In the genomic region with DNA sequence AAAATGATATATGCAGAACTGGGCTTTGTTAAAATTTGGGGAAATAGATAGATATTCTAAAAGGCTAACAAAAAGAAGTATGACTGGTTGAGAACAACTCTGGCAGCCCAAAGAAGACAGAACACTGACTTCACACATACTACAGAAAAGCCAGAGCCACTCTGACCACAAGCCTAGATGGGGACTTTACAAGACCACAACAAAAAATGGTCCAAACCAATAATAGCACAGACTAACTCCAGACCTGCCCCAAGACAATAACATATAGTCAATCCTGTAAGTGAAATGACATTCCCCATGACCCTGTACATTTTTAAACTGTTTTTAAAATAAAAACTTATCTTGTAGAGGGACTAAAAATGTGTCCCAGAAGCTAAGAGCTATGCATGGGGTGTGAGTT, we compare ENCODE assay signal across 35 mouse cellular contexts.
"Had no signal": no experiment of that assay in that cellular context is flagged by ENCODE, and none has a peak within 500 bp of the region (broad histone marks: within the 10 kb centered on the region; RNA-seq: fewer than 3 reads in every experiment).

No protein-coding gene starts in this region.

- H3K27me3 ChIP-seq: heart, embryonic 12.5 days; heart, embryonic 13.5 days; heart, embryonic 15.5 days; hindbrain, embryonic 12.5 days; hindbrain, embryonic 13.5 days; hindbrain, embryonic 15.5 days; intestine, embryonic 15.5 days; kidney, embryonic 15.5 days had no signal

- ATAC-seq: hindbrain, embryonic 16.5 days; hindbrain, postnatal 0 days; inflammation-experienced regulatory T-cells, adult 6 months; intestine, embryonic 15.5 days; intestine, embryonic 16.5 days; intestine, postnatal 0 days had no signal

- H3K4me3 ChIP-seq: heart, embryonic 10.5 days; heart, embryonic 12.5 days; heart, embryonic 13.5 days; heart, embryonic 15.5 days; hindbrain, embryonic 10.5 days; hindbrain, embryonic 12.5 days; hindbrain, embryonic 13.5 days; hindbrain, embryonic 15.5 days; intestine, embryonic 15.5 days; kidney, embryonic 15.5 days; layer of hippocampus, adult 2 months had no signal

- H3K27ac ChIP-seq: heart, embryonic 10.5 days; heart, embryonic 13.5 days; heart, embryonic 15.5 days; hindbrain, embryonic 10.5 days; hindbrain, embryonic 12.5 days; hindbrain, embryonic 13.5 days; hindbrain, embryonic 14.5 days; hindbrain, embryonic 15.5 days; hindbrain, postnatal 0 days; intestine, embryonic 15.5 days; kidney, embryonic 15.5 days; kidney, postnatal 0 days; layer of hippocampus, adult 2 months had no signal

- H3K4me2 ChIP-seq: heart, embryonic 11.5 days; heart, embryonic 12.5 days; heart, embryonic 13.5 days; heart, embryonic 15.5 days; hindbrain, embryonic 12.5 days; hindbrain, embryonic 13.5 days; hindbrain, embryonic 14.5 days; hindbrain, embryonic 15.5 days; intestine, embryonic 15.5 days; kidney, embryonic 15.5 days had no signal

- H3K4me1 ChIP-seq: heart, embryonic 10.5 days; hindbrain, embryonic 12.5 days; hindbrain, embryonic 13.5 days; hindbrain, embryonic 15.5 days; intestine, embryonic 15.5 days had no signal

- H3K9ac ChIP-seq: heart, embryonic 12.5 days; heart, embryonic 13.5 days; heart, embryonic 15.5 days; hindbrain, embryonic 12.5 days; hindbrain, embryonic 13.5 days; hindbrain, embryonic 14.5 days; hindbrain, embryonic 15.5 days; intestine, embryonic 15.5 days; kidney, embryonic 15.5 days had no signal

- H3K36me3 ChIP-seq: heart, embryonic 10.5 days; heart, embryonic 15.5 days; hindbrain, embryonic 10.5 days; hindbrain, embryonic 12.5 days; hindbrain, embryonic 13.5 days; hindbrain, embryonic 15.5 days; intestine, embryonic 15.5 days had no signal

- DNase-seq: heart, postnatal 10 days; heart, postnatal 14 days; heart, postnatal 36 days; heart, postnatal 4 days; kidney, adult 11 months; kidney, adult 18-20 months; kidney, adult 2 months; kidney, adult 8-10 months; kidney, adult 9 months; kidney, postnatal 10 days; kidney, postnatal 14 days; kidney, postnatal 25 days; kidney, postnatal 36 days; kidney, postnatal 4 days; layer of hippocampus, adult 9-11 months; layer of hippocampus, postnatal 36 days had no signal

- H3K9me3 ChIP-seq: heart, embryonic 10.5 days; heart, embryonic 12.5 days; heart, embryonic 13.5 days; heart, embryonic 15.5 days; hindbrain, embryonic 10.5 days; hindbrain, embryonic 12.5 days; hindbrain, embryonic 13.5 days; hindbrain, embryonic 15.5 days; intestine, embryonic 15.5 days; kidney, embryonic 15.5 days had no signal
